In the genomic region with DNA sequence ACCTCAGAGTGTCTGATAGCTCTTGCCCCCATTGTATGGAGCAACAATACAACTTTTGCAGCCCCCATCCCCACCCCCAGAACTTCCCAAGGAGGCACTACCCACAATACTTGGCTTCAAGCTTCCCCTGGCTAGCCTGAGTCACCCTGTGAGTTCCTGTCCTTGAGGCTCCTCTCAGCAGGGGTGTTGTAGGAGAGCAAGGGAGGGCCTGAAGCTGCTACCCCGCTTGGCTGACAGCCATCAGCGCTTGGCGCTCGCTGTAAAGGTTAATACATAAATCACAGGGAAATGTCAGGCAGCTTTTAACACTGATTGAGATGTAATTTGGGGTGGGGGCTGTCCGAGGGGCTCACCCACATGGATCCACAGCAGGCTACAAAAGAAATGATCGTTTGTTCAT, we compare ENCODE assay signal across 18 mouse cellular contexts. TPM values are rescaled to one million over a fixed set of nuclear protein-coding genes. Genes with fewer than 3 reads are reported as not detected.
DNase-seq lines count a peak whose midpoint lies in the region; ATAC-seq and TF ChIP-seq lines count a peak whose summit lies in the region.
"Had no signal": no experiment of that assay in that cellular context is flagged by ENCODE, and none has a peak within 500 bp of the region (broad histone marks: within the 10 kb centered on the region; RNA-seq: fewer than 3 reads in every experiment).

No protein-coding gene starts in this region.

- H3K4me2 ChIP-seq in intestine, embryonic 15.5 days (replicated peaks) = no peak overlapping the region
- H3K4me2 ChIP-seq in intestine, postnatal 0 days (replicated peaks; ENCODE audit: low read depth) = no peak overlapping the region
- no peak overlapping the region for H3K4me2 ChIP-seq in stomach, embryonic 15.5 days
- no peak overlapping the region for H3K4me2 ChIP-seq in liver, postnatal 0 days (ENCODE audit: low read depth, low read length)
- H3K4me2 ChIP-seq: embryonic facial prominence, embryonic 13.5 days had no signal

- no peak for TF ChIP-seq CTCF in intestine, postnatal 0 days (IDR thresholded peaks at IDR 0.05; ENCODE audit: low read depth)
- no peak for TF ChIP-seq CTCF in liver, postnatal 0 days (IDR thresholded peaks at IDR 0.05; ENCODE audit: low read depth)

- no peaks in the 10 kb centered on the region for H3K9me3 ChIP-seq in intestine, embryonic 15.5 days
- H3K9me3 ChIP-seq in intestine, postnatal 0 days (ENCODE audit: control insufficient read depth) = no peaks in the 10 kb centered on the region
- no peaks in the 10 kb centered on the region for H3K9me3 ChIP-seq in stomach, embryonic 15.5 days
- H3K9me3 ChIP-seq in liver, postnatal 0 days (ENCODE audit: low read length) = no peaks in the 10 kb centered on the region
- H3K9me3 ChIP-seq: embryonic facial prominence, embryonic 13.5 days had no signal

- H3K36me3 ChIP-seq in intestine, embryonic 15.5 days = no peaks in the 10 kb centered on the region
- H3K36me3 ChIP-seq in intestine, postnatal 0 days (ENCODE audit: control insufficient read depth, insufficient read depth) = no peaks in the 10 kb centered on the region
- H3K36me3 ChIP-seq in stomach, embryonic 15.5 days = no peaks in the 10 kb centered on the region
- H3K36me3 ChIP-seq in liver, postnatal 0 days (replicated peaks; ENCODE audit: insufficient read depth, low read length) = no peaks in the 10 kb centered on the region
- H3K36me3 ChIP-seq: embryonic facial prominence, embryonic 13.5 days had no signal

- no peak for TF ChIP-seq EP300 in liver, postnatal 0 days (IDR thresholded peaks at IDR 0.05; ENCODE audit: low read depth)

- H3K27me3 ChIP-seq in intestine, embryonic 15.5 days (replicated peaks) = no peaks in the 10 kb centered on the region
- no peaks in the 10 kb centered on the region for H3K27me3 ChIP-seq in intestine, postnatal 0 days (replicated peaks; ENCODE audit: control insufficient read depth, insufficient read depth, low read length)
- H3K27me3 ChIP-seq in stomach, embryonic 15.5 days (replicated peaks) = no peaks in the 10 kb centered on the region
- no peaks in the 10 kb centered on the region for H3K27me3 ChIP-seq in liver, postnatal 0 days (ENCODE audit: insufficient read depth, low read length)
- H3K27me3 ChIP-seq: embryonic facial prominence, embryonic 13.5 days had no signal

- peak; percentile 56; the same call in 1 of the 2 replicates for ATAC-seq in intestine, embryonic 15.5 days
- ATAC-seq in intestine, postnatal 0 days = no peak
- ATAC-seq in stomach, embryonic 15.5 days (ENCODE audit: insufficient read depth, low FRiP score, low read depth) = peak; percentile 66; the same call in 1 of the 2 replicates
- no peak for ATAC-seq in liver, postnatal 0 days
- ATAC-seq: activated CD4-positive, CD25-positive, alpha-beta regulatory T cell, adult 4 months; inflammation-experienced regulatory T-cells, adult 6 months had no signal

- WGBS in intestine, embryonic 15.5 days = 37% methylated on average over 6 of the region's 6 CpGs
- 37% methylated on average over 6 of the region's 6 CpGs for WGBS in intestine, postnatal 0 days
- WGBS in stomach, embryonic 15.5 days = 26% methylated on average over 6 of the region's 6 CpGs
- 47% methylated on average over 6 of the region's 6 CpGs for WGBS in liver, postnatal 0 days (ENCODE audit: insufficient replicate concordance)

- no peak overlapping the region for H3K27ac ChIP-seq in intestine, embryonic 15.5 days
- no peak overlapping the region for H3K27ac ChIP-seq in intestine, postnatal 0 days (ENCODE audit: low read depth, low read length)
- H3K27ac ChIP-seq in stomach, embryonic 15.5 days = no peak overlapping the region
- H3K27ac ChIP-seq in liver, postnatal 0 days (ENCODE audit: low read depth) = no peak overlapping the region
- H3K27ac ChIP-seq: embryonic facial prominence, embryonic 13.5 days; heart, adult 2 months had no signal

- no peaks in the 10 kb centered on the region for H3K4me1 ChIP-seq in intestine, embryonic 15.5 days (replicated peaks)
- no peaks in the 10 kb centered on the region for H3K4me1 ChIP-seq in intestine, postnatal 0 days (replicated peaks; ENCODE audit: control insufficient read depth, insufficient read depth, low read length)
- H3K4me1 ChIP-seq in stomach, embryonic 15.5 days = peaks cover 3% of the 10 kb centered on the region; the same call in 1 of the 2 replicates
- 0 out of 2 replicates have a peak, but pooled peaks cover 3% of the 10 kb centered on the region for H3K4me1 ChIP-seq in liver, postnatal 0 days (ENCODE audit: insufficient read depth)

- DNase-seq in ovary, adult 18-20 months (ENCODE audit: low spot score) = peak; percentile 73
- no peak for DNase-seq in ovary, postnatal 10 days (ENCODE audit: low spot score)
- DNase-seq in adrenal gland, postnatal 25 days = peak; percentile 77
- no peak for DNase-seq in liver, postnatal 0 days
- no peak for DNase-seq in embryo, embryonic 11 days
- DNase-seq: cerebellum, adult 11 months; heart, adult 2 months; lung, postnatal 36 days had no signal

- H3K9ac ChIP-seq in intestine, embryonic 15.5 days = no peak overlapping the region
- H3K9ac ChIP-seq in intestine, postnatal 0 days (ENCODE audit: low read depth, low read length) = no peak overlapping the region
- no peak overlapping the region for H3K9ac ChIP-seq in stomach, embryonic 15.5 days
- no peak overlapping the region for H3K9ac ChIP-seq in liver, postnatal 0 days (replicated peaks)
- H3K9ac ChIP-seq: embryonic facial prominence, embryonic 13.5 days had no signal

- H3K4me3 ChIP-seq in intestine, embryonic 15.5 days (replicated peaks) = no peak overlapping the region
- no peak overlapping the region for H3K4me3 ChIP-seq in intestine, postnatal 0 days (ENCODE audit: low read depth, low read length)
- H3K4me3 ChIP-seq in stomach, embryonic 15.5 days (replicated peaks) = no peak overlapping the region
- no peak overlapping the region for H3K4me3 ChIP-seq in liver, postnatal 0 days (ENCODE audit: low read depth, low read length)
- H3K4me3 ChIP-seq: embryonic facial prominence, embryonic 13.5 days; heart, adult 2 months; myocyte had no signal

RNA-seq across cellular contexts. Expression of a gene that starts 13.5 kb away (rescaled TPM):
- not detected in 2 replicates for polyA plus RNA-seq in intestine, embryonic 15.5 days (2015; fragmentation: Nextera tagmentation; extraction: Ambion mirVana)
- not detected in 2 replicates for polyA plus RNA-seq in intestine, postnatal 0 days (2015; fragmentation: Nextera tagmentation; extraction: Ambion mirVana)
- total RNA-seq in adrenal gland, postnatal 25 days (2021) = not detected in 2 replicates
- not detected in 2 replicates for polyA plus RNA-seq in stomach, embryonic 15.5 days (2015; fragmentation: Nextera tagmentation; extraction: Ambion mirVana)
- not detected in 2 replicates for polyA plus RNA-seq in liver, postnatal 0 days (2015; fragmentation: Nextera tagmentation; extraction: Ambion mirVana)
- total RNA-seq: heart, adult 2 months; left cerebral cortex, adult 18-20 months; liver, adult 2 months had no signal
- polyA plus RNA-seq: activated CD4-positive, CD25-positive, alpha-beta regulatory T cell, adult 4 months; embryonic facial prominence, embryonic 13.5 days; heart, adult 2 months; inflammation-experienced regulatory T-cells, adult 6 months; liver, adult 2 months; myocyte; stomach, embryonic 14.5 days had no signal

Comparison
In these comparisons a context has a peak if more than half of its experiments do, and no peak if none do; other contexts are left out.
1. ATAC-seq: peak in intestine, embryonic 15.5 days (single experiment) and stomach, embryonic 15.5 days (single experiment); none in intestine, postnatal 0 days (single experiment) and liver, postnatal 0 days (single experiment).
2. DNase-seq: peak in ovary, adult 18-20 months (single experiment) and adrenal gland, postnatal 25 days (single experiment); none in ovary, postnatal 10 days (single experiment), liver, postnatal 0 days (single experiment) and embryo, embryonic 11 days (single experiment).